Mouse (Mus musculus): ENCODE measurements around the gene Tmem198. TPM values are rescaled to one million over a fixed set of nuclear protein-coding genes. Genes with fewer than 3 reads are reported as not detected.

Gene Tmem198
- polyA plus RNA-seq (2014; fragmentation: Illumina TruSeq; extraction: RNeasy Lipid Tissue Mini Kit (QIAGEN cat#74804); ENCODE audit: insufficient read depth, low read depth, low replicate concordance), result 1.1 TPM

GRCm38 (mm10) chr1:75478916-75479634 is at the start of gene Tmem198, which contains the start of gene Chpf:
Gene Tmem198, plus strand, starts transcription at chr1:75479532.
Gene Chpf, minus strand, starts transcription at chr1:75479307.

GRCm38 (mm10) chr1:75435475-75436328 is 43.6 kb upstream of the Tmem198 start, which contains the start of gene Gmppa:
Gene Gmppa, plus strand, starts transcription at chr1:75435930.

GRCm38 (mm10) chr1:75450314-75451005 is 28.9 kb upstream of the Tmem198 start, which contains the start of gene Asic4:
Gene Asic4, plus strand, starts transcription at chr1:75450436.

GRCm38 (mm10) chr1:75505956-75506831 is 26.9 kb downstream of the Tmem198 start, which contains the start of gene Obsl1:
Gene Obsl1, minus strand, starts transcription at chr1:75506452.

GRCm38 (mm10) chr1:75507006-75507405 is 27.7 kb downstream of the Tmem198 start, which contains the start of gene Inha:
Gene Inha, plus strand, starts transcription at chr1:75507077.

GRCm38 (mm10) chr1:75521321-75522031 is 42.1 kb downstream of the Tmem198 start, which contains the start of gene Stk11ip:
Gene Stk11ip, plus strand, starts transcription at chr1:75521529.

Other genes with a start within 250 kb of the Tmem198 start
- not detected for gene A630095N17Rik, start 247.4 kb upstream of the Tmem198 start, polyA plus RNA-seq (2014; fragmentation: Illumina TruSeq; extraction: RNeasy Lipid Tissue Mini Kit (QIAGEN cat#74804); ENCODE audit: insufficient read depth, low read depth, low replicate concordance)
- gene Dnajb2, start 243.1 kb upstream of the Tmem198 start, polyA plus RNA-seq (2014; fragmentation: Illumina TruSeq; extraction: RNeasy Lipid Tissue Mini Kit (QIAGEN cat#74804); ENCODE audit: insufficient read depth, low read depth, low replicate concordance), result 51.1 TPM
- 1.7 TPM for gene Ptprn, start 215.0 kb upstream of the Tmem198 start, polyA plus RNA-seq (2014; fragmentation: Illumina TruSeq; extraction: RNeasy Lipid Tissue Mini Kit (QIAGEN cat#74804); ENCODE audit: insufficient read depth, low read depth, low replicate concordance)
- 1.6 TPM for gene Resp18, start 201.1 kb upstream of the Tmem198 start, polyA plus RNA-seq (2014; fragmentation: Illumina TruSeq; extraction: RNeasy Lipid Tissue Mini Kit (QIAGEN cat#74804); ENCODE audit: insufficient read depth, low read depth, low replicate concordance)
- gene Dnpep, start 161.5 kb upstream of the Tmem198 start, polyA plus RNA-seq (2014; fragmentation: Illumina TruSeq; extraction: RNeasy Lipid Tissue Mini Kit (QIAGEN cat#74804); ENCODE audit: insufficient read depth, low read depth, low replicate concordance), result 53.8 TPM
- gene Des, start 119.2 kb upstream of the Tmem198 start, polyA plus RNA-seq (2014; fragmentation: Illumina TruSeq; extraction: RNeasy Lipid Tissue Mini Kit (QIAGEN cat#74804); ENCODE audit: insufficient read depth, low read depth, low replicate concordance), result 92.4 TPM
- 8.0 TPM for gene Speg, start 104.2 kb upstream of the Tmem198 start, polyA plus RNA-seq (2014; fragmentation: Illumina TruSeq; extraction: RNeasy Lipid Tissue Mini Kit (QIAGEN cat#74804); ENCODE audit: insufficient read depth, low read depth, low replicate concordance)
- gene Gmppa, start 43.6 kb upstream of the Tmem198 start, polyA plus RNA-seq (2014; fragmentation: Illumina TruSeq; extraction: RNeasy Lipid Tissue Mini Kit (QIAGEN cat#74804); ENCODE audit: insufficient read depth, low read depth, low replicate concordance), result 38.9 TPM
- gene Asic4, start 29.1 kb upstream of the Tmem198 start, polyA plus RNA-seq (2014; fragmentation: Illumina TruSeq; extraction: RNeasy Lipid Tissue Mini Kit (QIAGEN cat#74804); ENCODE audit: insufficient read depth, low read depth, low replicate concordance), result not detected
- 27.7 TPM for gene Chpf, start 225 bp upstream of the Tmem198 start, polyA plus RNA-seq (2014; fragmentation: Illumina TruSeq; extraction: RNeasy Lipid Tissue Mini Kit (QIAGEN cat#74804); ENCODE audit: insufficient read depth, low read depth, low replicate concordance)
- gene Obsl1, start 26.9 kb downstream of the Tmem198 start, polyA plus RNA-seq (2014; fragmentation: Illumina TruSeq; extraction: RNeasy Lipid Tissue Mini Kit (QIAGEN cat#74804); ENCODE audit: insufficient read depth, low read depth, low replicate concordance), result 5.3 TPM
- 0.74 TPM for gene Inha, start 27.5 kb downstream of the Tmem198 start, polyA plus RNA-seq (2014; fragmentation: Illumina TruSeq; extraction: RNeasy Lipid Tissue Mini Kit (QIAGEN cat#74804); ENCODE audit: insufficient read depth, low read depth, low replicate concordance)
- gene Stk11ip, start 42.0 kb downstream of the Tmem198 start, polyA plus RNA-seq (2014; fragmentation: Illumina TruSeq; extraction: RNeasy Lipid Tissue Mini Kit (QIAGEN cat#74804); ENCODE audit: insufficient read depth, low read depth, low replicate concordance), result 8.1 TPM
- 4.8 TPM for gene Slc4a3, start 66.7 kb downstream of the Tmem198 start, polyA plus RNA-seq (2014; fragmentation: Illumina TruSeq; extraction: RNeasy Lipid Tissue Mini Kit (QIAGEN cat#74804); ENCODE audit: insufficient read depth, low read depth, low replicate concordance)

Measured in lung, adult 10 weeks (tissue).